Mouse (Mus musculus) myocyte (in vitro differentiated cells): ENCODE results near the gene Bend5. TPM values are rescaled to one million over a fixed set of nuclear protein-coding genes. Genes with fewer than 3 reads are reported as not detected.

Source experiments
- H3K27me3 ChIP-seq: one replicate; pipeline ENCODE4 v1.6.1; 2011; ENCODE audit not compliant: control insufficient read depth, insufficient read depth, insufficient read length
- H3K36me3 ChIP-seq: one replicate; pipeline ENCODE4 v1.6.1; 2011; ENCODE audit not compliant: control insufficient read depth, insufficient read depth
- H3K4me2 ChIP-seq: one replicate; pipeline ENCODE4 v1.6.1; 2011; ENCODE audit warnings: low read depth, control low read depth
- H3K4me3 ChIP-seq: one replicate; pipeline ENCODE4 v1.5.1; 2011; ENCODE audit warnings: mild to moderate bottlenecking, control low read depth, moderate library complexity
- H3K79me2 ChIP-seq: one replicate; pipeline ENCODE4 v1.6.1; 2011; ENCODE audit not compliant: control insufficient read depth, insufficient read depth
- H3ac ChIP-seq: one replicate; pipeline ENCODE4 v1.6.1; 2011; ENCODE audit not compliant: control insufficient read depth, insufficient read length
- CEBPB ChIP-seq: IDR thresholded peaks from 2 replicates; pipeline ENCODE4 v1.6.1; 2011; ENCODE audit warnings: mild to moderate bottlenecking, moderate library complexity; ENCODE audit not compliant: poor library complexity, insufficient read depth, severe bottlenecking
- E2F4 ChIP-seq: IDR thresholded peaks from one replicate; pipeline ENCODE4 v1.6.1; 2011; ENCODE audit warnings: mild to moderate bottlenecking, control low read depth, moderate library complexity; ENCODE audit not compliant: insufficient read depth
- MAX ChIP-seq: IDR thresholded peaks from one replicate; pipeline ENCODE4 v1.6.1; 2011; ENCODE audit warnings: low read depth, mild to moderate bottlenecking, control low read depth
- MYOD1 ChIP-seq, 3 experiments: IDR thresholded peaks; one replicate each; pipeline ENCODE4 v1.6.1; 2011; ENCODE audit warnings: control low read depth in 2 of 3, low read depth in 2 of 3, mild to moderate bottlenecking in 2 of 3, moderate library complexity in 1 of 3; ENCODE audit not compliant: insufficient read length in 2 of 3, control insufficient read depth in 1 of 3
- MYOG ChIP-seq, 3 experiments: IDR thresholded peaks; one replicate each; pipeline ENCODE4 v1.6.1; 2011; ENCODE audit warnings: control low read depth in 2 of 3, low read depth in 2 of 3, mild to moderate bottlenecking in 2 of 3; ENCODE audit not compliant: insufficient read length in 2 of 3, control insufficient read depth in 1 of 3, insufficient read depth in 1 of 3
- POLR2A ChIP-seq: IDR thresholded peaks from one replicate; pipeline ENCODE4 v1.6.1; 2011; ENCODE audit warnings: low read depth, mild to moderate bottlenecking, control low read depth, moderate library complexity; ENCODE audit not compliant: insufficient read length
- POLR2AphosphoS2 ChIP-seq: IDR thresholded peaks from one replicate; pipeline ENCODE4 v1.6.1; 2011; ENCODE audit warnings: low read depth, control low read depth; ENCODE audit not compliant: insufficient read length
- REST ChIP-seq: IDR thresholded peaks from one replicate; pipeline ENCODE4 v1.6.1; 2011; ENCODE audit warnings: mild to moderate bottlenecking, control low read depth, moderate library complexity; ENCODE audit not compliant: insufficient read depth, insufficient read length
- SRF ChIP-seq: IDR thresholded peaks from one replicate; pipeline ENCODE4 v1.6.1; 2011; ENCODE audit warnings: low read depth; ENCODE audit not compliant: control insufficient read depth, insufficient read length
- TCF12 ChIP-seq: IDR thresholded peaks from one replicate; pipeline ENCODE4 v1.6.1; 2011; ENCODE audit warnings: mild to moderate bottlenecking, control low read depth; ENCODE audit not compliant: poor library complexity, insufficient read depth, severe bottlenecking
- TCF3 ChIP-seq: IDR thresholded peaks from one replicate; pipeline ENCODE4 v1.6.1; 2011; ENCODE audit warnings: low read depth, control low read depth; ENCODE audit not compliant: insufficient read length
- USF1 ChIP-seq: IDR thresholded peaks from one replicate; pipeline ENCODE4 v1.6.1; 2011; ENCODE audit warnings: low read depth, mild to moderate bottlenecking, control low read depth, moderate library complexity
- polyA plus RNA-seq: library from polyadenylated mRNA; unstranded; fragments of >200 nt; fragmentation: generic; extraction: Trizol; gene quantifications from one replicate; pipeline ENCODE4 v1.2.1, GENCODE M21; 2012; ENCODE audit warnings: missing spikeins

The Bend5 gene
- polyA plus RNA-seq, 1 experiment: not detected

- Histone ChIP-seq H3ac (no peak overlapping the region), H3K4me2 (no peak overlapping the region), H3K79me2 (no peaks in the 10 kb centered on the region), H3K36me3 (no peaks in the 10 kb centered on the region), H3K4me3 (no peak overlapping the region), H3K27me3 (no peaks in the 10 kb centered on the region)
- no peak for TF ChIP-seq USF1
- no peak for TF ChIP-seq CEBPB
- no peak for TF ChIP-seq TCF3
Measured at GRCm38 (mm10) chr4:111498751-111499150, 83.9 kb downstream of the Bend5 start.

GRCm38 (mm10) chr4:111501441-111501840 lies 86.6 kb downstream of the Bend5 start:
- Histone ChIP-seq H3K79me2 (no peaks in the 10 kb centered on the region), H3K27me3 (no peaks in the 10 kb centered on the region), H3K36me3 (no peaks in the 10 kb centered on the region), H3ac (no peak overlapping the region), H3K4me2 (no peak overlapping the region), H3K4me3 (no peak overlapping the region)
- no peak for TF ChIP-seq POLR2AphosphoS2
- no peak for TF ChIP-seq MAX
- TF ChIP-seq CEBPB: no peak
- no peak for TF ChIP-seq MYOD1 (IDR thresholded peaks at IDR 0.05; ENCODE audit: control insufficient read depth in 1 of 3, insufficient read length in 2 of 3, low read depth in 2 of 3)
- no peak for TF ChIP-seq TCF12
- no peak for TF ChIP-seq SRF
- no peak for TF ChIP-seq MYOG (IDR thresholded peaks at IDR 0.05; ENCODE audit: control insufficient read depth in 1 of 3, insufficient read depth in 1 of 3, insufficient read length in 2 of 3, low read depth in 2 of 3)
- TF ChIP-seq TCF3: no peak
- TF ChIP-seq E2F4: no peak
- TF ChIP-seq POLR2A: no peak
- TF ChIP-seq USF1: no peak
- no peak for TF ChIP-seq REST

- no peak overlapping the region for H3K4me3 ChIP-seq
Measured at GRCm38 (mm10) chr4:111502965-111503727, 88.3 kb downstream of the Bend5 start.

GRCm38 (mm10) chr4:111504952-111505351 lies 90.1 kb downstream of the Bend5 start:
- no peaks in the 10 kb centered on the region for H3K27me3 ChIP-seq
- no peak overlapping the region for H3K4me2 ChIP-seq
- H3K4me3 ChIP-seq: no peak overlapping the region
- no peaks in the 10 kb centered on the region for H3K36me3 ChIP-seq
- no peak overlapping the region for H3ac ChIP-seq
- no peaks in the 10 kb centered on the region for H3K79me2 ChIP-seq
- no peak for TF ChIP-seq E2F4
- no peak for TF ChIP-seq SRF
- no peak for TF ChIP-seq MYOG (IDR thresholded peaks at IDR 0.05; ENCODE audit: control insufficient read depth in 1 of 3, insufficient read depth in 1 of 3, insufficient read length in 2 of 3, low read depth in 2 of 3)
- no peak for TF ChIP-seq REST
- no peak for TF ChIP-seq POLR2A
- no peak for TF ChIP-seq POLR2AphosphoS2
- no peak for TF ChIP-seq TCF3
- no peak for TF ChIP-seq CEBPB
- no peak for TF ChIP-seq MYOD1 (IDR thresholded peaks at IDR 0.05; ENCODE audit: control insufficient read depth in 1 of 3, insufficient read length in 2 of 3, low read depth in 2 of 3)
- no peak for TF ChIP-seq TCF12
- no peak for TF ChIP-seq MAX
- TF ChIP-seq USF1: no peak

More at GRCm38 (mm10) chr4:111502965-111503727, 88.3 kb downstream of the Bend5 start:
- Histone ChIP-seq H3K4me2 (no peak overlapping the region), H3K36me3 (no peaks in the 10 kb centered on the region), H3K27me3 (no peaks in the 10 kb centered on the region), H3K79me2 (no peaks in the 10 kb centered on the region), H3ac (no peak overlapping the region)
- TF ChIP-seq POLR2AphosphoS2 (no peak), MYOD1 (IDR thresholded peaks at IDR 0.05; ENCODE audit: control insufficient read depth in 1 of 3, insufficient read length in 2 of 3, low read depth in 2 of 3) (no peak), POLR2A (no peak), USF1 (no peak), E2F4 (no peak), TCF3 (no peak), SRF (no peak), CEBPB (no peak)
